Mouse (Mus musculus) olfactory bulb, adult 2 months (tissue): ENCODE measurements around the gene Aqp6. TPM values are rescaled to one million over a fixed set of nuclear protein-coding genes. Genes with fewer than 3 reads are reported as not detected.

Experiments used
- H3K27ac ChIP-seq: fragments of 200-500 bp; 2 replicates; pipeline ENCODE4 v1.5.1; 2012; ENCODE audit warnings: low read depth, low read length; ENCODE audit not compliant: insufficient read depth
- H3K4me1 ChIP-seq: fragments of 200-500 bp; 2 replicates; pipeline ENCODE4 v1.6.1; 2012; ENCODE audit warnings: low read length; ENCODE audit not compliant: control insufficient read depth, insufficient read depth
- H3K4me3 ChIP-seq: fragments of 200-500 bp; 2 replicates; pipeline ENCODE4 v1.5.1; 2012; ENCODE audit warnings: mild to moderate bottlenecking, low read depth, low read length, moderate library complexity; ENCODE audit not compliant: insufficient read depth
- CTCF ChIP-seq: fragments of 200-500 bp; IDR thresholded peaks from 2 replicates; pipeline ENCODE4 v1.5.1; 2012; ENCODE audit warnings: low read depth, mild to moderate bottlenecking, low read length, moderate library complexity; ENCODE audit not compliant: insufficient read depth
- POLR2A ChIP-seq: fragments of 200-500 bp; IDR thresholded peaks from 2 replicates; pipeline ENCODE4 v1.6.1; 2012; ENCODE audit warnings: mild to moderate bottlenecking, low read depth, low read length, moderate library complexity; ENCODE audit not compliant: insufficient read depth
- WGBS: fragments of 180-500 bp; shearing (Covaris S2); methylation state at CpG from one replicate; pipeline ENCODE4 v1.1.7; 2018; 5-methylcytosine and 5-hydroxymethylcytosine counted together
- polyA plus RNA-seq: library from polyadenylated mRNA; stranded (reverse); fragments of >200 nt; gene quantifications from 2 replicates; pipeline ENCODE4 v1.2.4, GENCODE M21; 2012; ENCODE audit warnings: low replicate concordance; ENCODE audit not compliant: missing spikeins, insufficient read depth, insufficient read length

The Aqp6 gene
- polyA plus RNA-seq, 1 experiment = not detected

DNA sequence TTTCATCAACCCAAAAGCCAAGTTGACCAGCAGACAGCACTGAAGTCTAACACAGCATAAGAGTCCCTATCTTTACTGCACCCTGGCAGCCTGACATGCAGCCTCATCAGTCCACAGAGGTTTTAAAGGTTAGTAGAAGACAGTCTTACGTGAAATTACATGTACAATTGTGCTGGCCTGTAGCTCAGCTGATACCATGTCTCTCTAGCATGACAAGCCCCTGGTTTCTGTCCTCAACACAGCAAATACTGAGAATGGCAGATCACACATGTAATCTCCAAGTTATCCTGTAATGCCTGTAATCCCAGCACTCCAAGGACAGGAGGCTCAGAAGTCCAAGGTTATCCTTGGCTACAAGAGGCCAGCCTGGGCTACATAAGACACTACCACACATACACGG, 49.1 kb downstream of the Aqp6 start:
- Histone ChIP-seq H3K27ac (no peak overlapping the region), H3K4me3 (no peak overlapping the region), H3K4me1 (peaks cover 17% of the 10 kb centered on the region)
- whole genome bisulfite sequencing = 59% methylated on average over 2 of the region's 2 CpGs
- TF ChIP-seq POLR2A = no peak
- TF ChIP-seq CTCF = no peak

DNA sequence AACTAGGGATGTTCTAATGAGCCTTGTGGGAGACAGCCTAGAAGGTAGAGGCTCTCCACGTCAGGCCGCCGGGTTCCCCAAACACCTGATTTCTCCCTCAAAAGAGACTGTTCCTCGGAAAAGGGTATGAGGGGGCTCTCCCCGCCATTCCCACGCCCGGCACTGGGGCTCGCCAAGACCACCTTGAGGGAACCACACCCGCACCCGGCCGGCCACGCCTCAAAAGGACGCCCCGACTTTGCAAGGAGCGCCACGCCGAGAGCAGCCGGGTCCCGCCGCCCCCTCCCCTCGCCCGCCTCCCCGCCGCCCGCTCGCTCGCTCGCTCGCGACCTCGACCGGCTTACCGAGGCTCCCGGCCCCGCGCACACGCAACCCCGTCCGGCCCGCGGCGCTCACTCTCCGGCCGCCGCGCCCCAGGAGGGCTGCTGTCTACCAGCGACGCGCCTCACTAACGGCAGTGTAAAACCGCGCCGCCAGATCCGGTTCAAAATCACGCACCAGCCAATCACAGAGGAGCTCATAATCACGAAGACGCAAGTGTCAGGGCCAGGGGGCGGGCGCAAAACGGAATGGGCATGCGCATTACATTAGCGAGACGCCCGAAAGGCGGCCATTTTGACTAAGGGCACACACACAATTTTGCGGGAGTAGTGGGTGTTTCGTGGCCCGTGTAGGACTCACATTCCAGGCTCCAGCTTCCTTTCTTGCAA, 50.1 kb downstream of the Aqp6 start, which contains the start of gene Racgap1:
Gene Racgap1, minus strand, starts transcription at position 494 of the 710 bp plus-strand sequence.
- Histone ChIP-seq H3K27ac (no peak within 1 kb of the TSS), H3K4me3 (peak within 1 kb of the TSS; percentile 54), H3K4me1 (peaks cover 12% of the 10 kb centered on the region)
- TF ChIP-seq CTCF (no peak), POLR2A (no peak)
- under 1% methylated on average over 65 of the region's 68 CpGs for WGBS

DNA sequence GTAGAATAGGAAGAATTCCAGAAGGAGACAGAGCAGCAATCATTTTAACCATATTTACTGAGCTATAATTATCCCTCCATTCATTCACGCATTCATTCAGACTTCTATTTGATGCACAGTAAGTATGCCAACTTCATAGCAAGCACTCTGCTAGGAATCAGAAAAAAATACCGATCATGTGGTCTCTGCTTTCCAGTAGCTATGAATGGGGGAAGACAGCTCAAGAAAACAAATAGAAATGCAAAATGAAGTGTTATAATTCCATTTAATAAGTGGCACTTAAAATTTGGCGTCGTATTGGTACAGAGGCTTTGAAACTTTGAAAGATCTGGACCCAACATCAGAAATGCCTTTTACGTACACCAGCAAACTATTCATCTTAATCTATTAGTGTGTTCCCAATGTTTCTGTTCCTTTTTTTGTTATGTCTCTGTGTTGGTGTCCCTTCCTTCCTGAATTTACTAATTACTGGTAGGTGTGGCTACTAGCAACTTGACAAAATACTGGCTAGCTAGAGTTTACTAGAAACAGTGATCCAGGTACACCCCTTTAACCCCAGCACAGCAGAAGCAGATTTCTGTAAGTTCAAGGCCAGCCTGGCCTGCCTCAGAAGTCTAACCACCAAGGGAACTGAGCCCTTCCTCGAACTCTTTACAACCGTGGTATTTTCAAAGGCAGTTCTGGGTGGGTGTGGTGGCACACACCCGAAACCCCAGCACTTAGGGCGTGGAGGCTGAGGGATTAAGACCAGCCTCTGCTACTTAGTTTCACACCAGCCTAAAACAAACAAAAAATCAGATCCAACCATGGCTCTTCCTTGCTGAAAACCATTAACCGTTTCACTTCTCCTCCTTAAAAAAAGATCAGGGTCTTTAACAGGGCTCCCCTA, 51.0 kb downstream of the Aqp6 start:
- TF ChIP-seq POLR2A (no peak), CTCF (no peak)

DNA sequence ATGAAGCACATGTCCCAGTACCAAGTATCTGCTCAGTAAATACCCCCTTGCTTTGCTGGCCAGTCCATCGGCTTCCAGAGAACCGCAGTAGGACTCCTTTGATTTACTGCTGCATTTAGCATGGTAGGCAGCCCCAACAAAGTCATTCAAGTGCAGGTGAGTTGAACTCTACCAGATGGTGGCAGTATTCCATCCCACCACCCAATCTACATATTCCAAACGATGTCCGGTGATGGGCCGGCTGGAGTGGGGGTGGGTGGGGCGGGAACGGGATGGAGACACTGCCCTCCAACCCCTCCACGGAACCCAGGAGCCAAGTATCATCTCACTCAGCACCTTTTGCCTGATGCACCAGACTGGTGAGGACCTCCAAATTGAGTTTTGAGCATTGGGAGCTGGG, 52.1 kb downstream of the Aqp6 start:
- Histone ChIP-seq H3K4me3 (no peak overlapping the region), H3K27ac (no peak overlapping the region), H3K4me1 (peaks cover 12% of the 10 kb centered on the region)
- WGBS = 21% methylated on average over 8 of the region's 8 CpGs
- no peak for TF ChIP-seq CTCF
- no peak for TF ChIP-seq POLR2A

More for the DNA sequence above, 51.0 kb downstream of the Aqp6 start:
- 68% methylated on average over 10 of the region's 10 CpGs for WGBS
- Histone ChIP-seq H3K27ac (no peak overlapping the region), H3K4me1 (peaks cover 12% of the 10 kb centered on the region), H3K4me3 (no peak overlapping the region)

DNA sequence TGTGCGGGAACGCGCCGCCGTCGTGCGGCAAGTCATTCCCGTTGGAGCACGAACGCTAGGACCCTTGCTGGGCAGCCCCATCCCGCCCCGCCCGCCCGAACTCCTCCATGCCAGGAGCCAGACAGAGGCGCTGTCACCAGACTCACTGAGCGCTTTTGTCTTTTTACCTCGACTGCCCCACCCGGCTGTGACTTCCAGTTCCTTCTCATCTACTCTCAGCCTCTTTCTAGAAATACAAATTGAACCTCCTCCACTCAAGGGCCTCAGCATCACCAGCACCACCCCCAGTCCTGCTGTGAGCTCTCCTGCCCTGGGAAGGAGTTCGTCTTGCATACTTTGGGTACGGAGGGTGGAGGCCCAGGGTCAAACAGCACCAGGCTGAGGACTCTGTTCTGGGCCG, 52.7 kb downstream of the Aqp6 start:
- Histone ChIP-seq H3K4me3 (no peak overlapping the region), H3K27ac (no peak overlapping the region), H3K4me1 (peaks cover 12% of the 10 kb centered on the region)
- TF ChIP-seq POLR2A (no peak), CTCF (no peak)
- WGBS = 9% methylated on average over 21 of the region's 21 CpGs

Other genes starting within 250 kb of the Aqp6 start
- gene Fmnl3, start 230.9 kb upstream of the Aqp6 start, polyA plus RNA-seq = not detected in 2 replicates
- 839 TPM in 1 of 2 replicates, not detected in the other for gene Tmbim6, start 208.5 kb upstream of the Aqp6 start, polyA plus RNA-seq
- gene Nckap5l, start 143.7 kb upstream of the Aqp6 start, polyA plus RNA-seq = not detected in 2 replicates
- gene Bcdin3d, start 126.7 kb upstream of the Aqp6 start, polyA plus RNA-seq = not detected in 2 replicates
- not detected in 2 replicates for gene Faim2, start 73.2 kb upstream of the Aqp6 start, polyA plus RNA-seq
- not detected in 2 replicates for gene Aqp2, start 22.3 kb upstream of the Aqp6 start, polyA plus RNA-seq
- gene Aqp5, start 10.6 kb upstream of the Aqp6 start, polyA plus RNA-seq = not detected in 2 replicates
- not detected in 2 replicates for gene Racgap1, start 50.3 kb downstream of the Aqp6 start, polyA plus RNA-seq
- gene Asic1, start 69.0 kb downstream of the Aqp6 start, polyA plus RNA-seq = not detected in 2 replicates
- 510 TPM in 1 of 2 replicates, not detected in the other for gene Smarcd1, start 100.7 kb downstream of the Aqp6 start, polyA plus RNA-seq
- gene Gm17349, start 104.1 kb downstream of the Aqp6 start, polyA plus RNA-seq = not detected in 2 replicates
- not detected in 2 replicates for gene Gpd1, start 116.1 kb downstream of the Aqp6 start, polyA plus RNA-seq
- not detected in 2 replicates for gene Cox14, start 124.2 kb downstream of the Aqp6 start, polyA plus RNA-seq
- gene Cers5, start 171.5 kb downstream of the Aqp6 start, polyA plus RNA-seq = not detected in 2 replicates